Mouse (Mus musculus) kidney, postnatal 36 days (tissue): Measurements from ENCODE around the gene Ech1.
A peak's percentile ranks its signal among the peaks of the same experiment; 100 is the strongest.

Experiments used
- DNase-seq, 2 experiments: peaks; one replicate each; pipeline ENCODE4 v3.0.0; 2021 to 2022; ENCODE audit warnings: mixed read lengths in 2 of 2

The Ech1 gene

DNA sequence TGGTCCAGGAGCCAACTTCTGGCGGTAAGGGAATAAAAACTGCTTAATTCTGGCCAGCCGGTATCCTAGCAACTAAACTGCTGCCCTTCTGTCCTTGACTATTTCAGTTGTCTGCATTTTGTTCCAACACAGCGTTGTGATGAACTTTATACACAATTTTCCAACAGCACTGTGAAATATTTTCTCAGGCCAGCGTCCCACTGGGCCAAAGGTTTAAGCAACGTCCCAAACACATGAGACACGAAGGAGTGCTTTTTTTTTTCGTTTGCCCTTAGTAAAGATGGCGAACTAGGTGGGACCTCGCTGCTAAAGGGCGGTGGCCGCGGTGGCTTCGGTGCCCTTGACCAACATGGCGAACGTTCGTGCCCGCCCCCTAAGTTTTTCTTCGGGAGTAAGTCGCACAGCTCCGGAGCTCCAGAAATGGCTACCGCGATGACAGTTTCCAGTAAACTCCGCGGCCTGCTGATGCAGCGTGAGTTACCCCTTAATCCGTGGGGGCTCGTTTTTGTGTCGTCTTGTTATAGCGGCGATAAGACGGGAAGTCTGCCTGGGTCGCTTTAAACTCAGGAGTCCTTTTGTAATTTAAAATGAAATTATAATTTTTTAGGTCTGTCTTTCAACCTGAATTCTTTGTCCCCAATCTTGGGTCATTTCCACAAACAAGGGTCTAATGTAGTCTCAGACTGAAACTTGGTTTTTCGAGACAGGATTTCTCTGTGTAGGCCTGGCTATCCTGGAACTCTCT is at the start of gene Ech1:
TSS of gene Ech1 (plus strand) at position 277 of the 745 bp plus-strand sequence.
- DNase-seq, result peak; percentile 94 to 95

DNA sequence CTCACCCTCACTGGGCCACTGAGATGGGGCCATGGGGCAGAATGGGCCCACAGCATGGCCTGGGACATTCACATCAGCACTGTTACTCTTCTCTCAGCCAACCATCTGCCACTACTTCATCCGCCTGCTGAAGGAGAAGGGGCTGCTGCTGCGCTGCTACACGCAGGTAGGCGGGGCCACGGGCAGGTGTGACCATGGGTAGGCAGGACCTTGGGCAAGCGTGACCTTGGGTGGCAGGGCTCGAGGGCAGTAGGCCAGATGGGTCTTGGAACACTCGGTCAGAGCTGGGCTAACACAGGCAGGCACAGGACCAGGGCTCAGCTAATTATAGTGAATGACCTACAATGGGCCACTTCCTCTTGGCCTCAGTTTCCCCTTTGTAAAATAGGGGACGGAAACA is 46.2 kb upstream of the Ech1 start:
- DNase-seq, result no peak

DNA sequence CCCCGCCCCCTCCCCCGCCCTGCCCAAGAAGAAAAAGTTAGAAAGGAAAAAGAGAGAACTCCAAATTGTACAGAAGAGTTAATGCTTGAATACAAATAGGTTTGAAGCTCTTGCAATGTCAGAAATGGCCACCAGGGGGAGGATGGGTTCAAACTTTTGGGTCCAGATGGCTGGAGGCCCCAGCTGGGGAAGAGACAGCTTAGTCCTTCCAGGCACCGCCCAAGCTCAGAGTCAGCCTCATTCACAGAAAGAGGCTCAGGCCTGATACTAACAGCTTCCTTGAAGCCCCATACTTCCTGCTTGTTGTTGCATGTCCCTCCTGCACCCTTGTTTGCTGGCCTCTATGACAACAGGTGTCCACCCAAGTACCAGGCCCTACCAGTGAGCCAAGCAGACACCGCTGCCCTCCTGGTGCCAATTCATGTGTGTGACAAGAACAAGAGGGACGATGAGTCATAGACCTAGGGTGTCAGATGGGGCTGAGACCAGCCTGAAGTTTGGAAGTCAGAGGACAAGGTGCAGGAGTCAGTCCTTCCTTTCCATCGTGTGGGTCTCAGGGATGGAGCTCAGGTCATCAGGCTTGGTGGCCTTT is 44.9 kb upstream of the Ech1 start:
- peak; percentile 83 to 94 for DNase-seq

DNA sequence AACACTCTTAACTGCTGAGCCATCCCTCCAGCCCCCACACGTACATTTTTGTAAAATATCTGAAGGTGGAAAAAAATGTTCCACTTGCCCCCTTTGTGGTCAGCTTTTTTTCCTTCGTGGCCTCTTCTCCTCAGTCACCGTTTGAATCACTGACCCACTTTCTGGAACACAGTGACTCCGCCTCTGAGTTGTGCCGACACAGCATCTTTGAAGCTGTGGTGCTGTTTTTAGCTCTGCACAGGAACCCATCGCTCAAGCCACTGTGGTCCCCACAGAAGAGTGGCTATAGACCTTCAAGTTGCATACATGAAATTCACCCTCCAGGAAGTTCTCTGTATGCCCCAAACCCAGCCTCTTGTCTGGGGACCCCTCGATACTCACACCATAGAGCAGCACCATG is 44.2 kb upstream of the Ech1 start:
- DNase-seq, result peak in 1 of 2 experiments; percentile 38

DNA sequence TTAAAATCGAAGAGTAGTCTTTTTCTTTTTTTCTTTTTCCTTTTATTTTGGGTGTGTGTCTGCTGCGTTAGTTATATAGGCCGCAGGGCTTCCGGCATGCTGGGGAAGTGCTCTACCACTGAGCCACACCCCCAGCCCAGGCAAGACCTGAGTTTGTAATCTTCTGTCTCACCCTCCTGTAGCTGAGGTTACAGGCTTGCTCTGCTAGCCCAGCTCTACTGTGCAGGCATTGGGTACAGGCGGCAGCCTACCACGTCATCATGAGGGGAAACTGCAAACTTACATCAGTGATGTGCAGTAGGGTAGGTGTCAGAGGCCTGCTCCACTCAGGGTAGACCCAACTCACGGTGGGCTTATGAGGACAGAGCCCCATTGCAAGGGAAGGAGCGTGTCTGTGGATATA is 43.8 kb upstream of the Ech1 start:
- no peak for DNase-seq

DNA sequence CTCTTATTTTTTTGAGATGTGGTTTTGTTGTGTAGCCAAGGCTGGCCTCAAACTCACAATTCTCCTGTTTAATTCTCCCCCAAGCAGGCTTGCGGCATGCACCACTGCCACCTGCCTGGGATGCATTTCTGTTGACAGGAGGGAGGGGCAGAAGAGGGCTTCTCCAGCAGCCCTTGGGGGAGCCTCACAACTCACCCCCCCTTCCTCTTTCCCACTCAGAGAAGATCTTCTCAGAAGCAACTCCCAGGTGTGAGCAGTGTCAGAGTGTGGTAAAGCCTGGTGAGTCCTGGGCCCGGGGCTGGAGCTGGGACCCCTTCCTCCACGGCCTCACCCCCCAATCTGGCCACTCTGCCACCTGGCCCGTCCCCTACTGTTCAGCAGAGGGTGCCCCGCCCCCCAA is 39.9 kb upstream of the Ech1 start:
- no peak for DNase-seq

DNA sequence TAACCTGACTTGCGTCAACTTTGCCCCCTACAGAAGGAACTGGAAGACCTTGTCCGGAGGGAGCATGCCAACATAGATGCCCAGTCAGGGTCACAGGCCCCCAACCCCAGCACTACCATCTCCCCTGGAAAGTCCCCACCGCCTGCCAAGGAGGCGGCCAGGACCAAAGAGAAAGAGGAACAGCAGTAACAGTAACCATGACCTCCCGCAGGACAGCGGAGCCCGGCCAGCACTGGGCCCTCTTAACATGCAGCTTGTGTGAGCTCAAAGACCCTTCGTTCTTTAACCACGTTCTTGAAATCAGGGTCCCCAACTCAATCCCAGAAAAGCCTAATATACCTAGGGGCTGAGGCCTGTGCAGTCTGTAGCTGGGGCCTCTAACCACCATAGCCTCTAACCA is 37.1 kb upstream of the Ech1 start:
- no peak for DNase-seq

DNA sequence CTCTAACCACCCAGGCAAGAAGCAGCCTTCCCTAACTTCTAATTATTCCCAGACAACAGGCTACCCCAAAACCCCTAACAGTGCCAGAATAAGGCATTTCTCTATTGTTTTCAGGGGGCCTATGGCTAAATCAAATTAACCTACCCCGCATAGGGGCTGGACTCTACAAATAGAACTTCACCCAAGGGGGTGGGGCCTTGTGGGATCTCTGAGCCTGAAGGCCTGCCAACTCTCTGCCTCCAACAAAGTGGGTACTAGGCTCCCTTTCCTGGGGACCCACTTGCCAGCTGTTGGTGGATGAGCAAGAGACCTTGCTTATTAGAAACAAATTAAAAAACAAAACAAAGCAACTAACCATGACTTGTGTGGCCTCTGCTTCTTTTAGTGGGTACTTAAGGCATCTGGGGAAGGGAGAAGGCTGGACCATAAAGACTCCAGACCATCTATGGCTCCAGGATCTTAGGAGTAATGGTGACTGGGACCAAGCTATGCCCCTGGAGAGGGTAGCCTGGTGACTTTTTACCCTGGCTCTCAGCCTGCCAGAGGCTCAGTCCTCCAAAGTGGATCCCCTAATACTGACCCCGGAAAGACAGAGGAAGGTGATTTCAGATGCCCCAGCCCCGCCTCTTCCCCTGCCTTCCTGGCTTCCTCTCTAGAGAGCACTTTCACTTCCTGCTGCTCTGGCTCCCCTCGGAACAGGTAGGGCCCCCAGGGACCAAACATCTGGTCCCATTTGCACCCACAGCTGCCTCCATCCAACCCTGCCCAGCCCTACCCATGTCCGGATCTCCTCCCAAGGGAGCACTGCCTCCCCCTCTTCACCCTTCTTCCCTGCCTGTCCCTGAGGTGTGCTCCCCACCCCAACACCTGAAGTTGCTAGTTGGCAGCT is 36.5 kb upstream of the Ech1 start, which contains the start of gene Rinl:
TSS of gene Rinl (plus strand) at position 663 of the 889 bp plus-strand sequence.
- peak in 1 of 2 experiments; percentile 19 for DNase-seq

DNA sequence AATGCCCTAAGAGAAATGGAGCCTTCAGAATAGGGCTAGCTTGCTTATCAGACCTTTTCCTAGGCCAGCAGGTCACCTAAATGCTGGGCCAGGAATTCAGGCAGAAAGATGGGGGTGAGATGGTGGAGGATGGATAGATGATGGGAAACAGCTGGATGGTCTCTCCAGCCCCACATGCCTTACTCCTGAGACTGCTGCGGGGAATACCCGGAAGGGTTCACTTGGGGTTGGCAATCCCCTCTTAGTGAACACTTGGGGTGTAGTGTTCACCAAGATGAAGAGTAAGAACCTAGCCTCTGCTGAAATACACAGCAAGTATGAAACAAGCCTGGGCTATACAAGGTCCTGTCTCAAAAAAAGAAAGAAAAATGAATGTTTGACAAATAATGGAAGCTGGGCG is 35.8 kb upstream of the Ech1 start:
- DNase-seq, result no peak

DNA sequence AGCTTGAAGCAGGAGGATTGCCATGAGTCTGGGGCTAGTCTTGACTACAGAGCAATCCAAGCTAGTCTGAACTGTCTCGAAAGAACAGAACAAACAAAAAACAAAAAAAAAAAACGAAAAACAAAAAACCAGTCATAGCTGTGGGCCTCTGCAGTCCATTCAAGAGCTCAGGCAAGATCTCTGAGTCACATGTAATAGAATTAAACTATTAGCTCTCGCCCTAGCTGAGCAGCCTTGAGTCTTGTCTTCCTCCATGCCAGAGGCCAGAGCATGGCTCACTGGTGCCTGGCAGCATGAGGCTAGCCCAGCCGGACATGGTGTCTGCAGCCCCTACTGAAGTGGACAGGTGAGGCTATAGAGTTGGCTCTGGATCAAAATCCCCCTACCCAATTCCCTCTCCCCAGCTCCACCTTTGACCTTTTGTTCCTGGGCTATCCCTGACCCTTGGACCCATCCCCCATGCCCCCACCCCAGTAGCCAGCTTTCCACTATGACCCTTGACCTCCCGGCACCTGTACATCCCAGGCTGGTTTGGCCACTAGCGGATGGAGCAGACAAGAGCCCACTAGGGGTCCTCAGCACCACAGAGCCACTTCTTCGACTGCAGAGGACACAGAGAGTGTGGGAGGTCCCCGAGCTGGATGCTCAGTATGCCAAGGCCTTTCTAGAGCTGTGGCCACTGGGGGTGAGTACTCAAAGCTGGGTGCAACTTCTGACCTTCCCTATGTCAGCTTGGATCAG is 34.8 kb upstream of the Ech1 start:
- peak; percentile 47 to 53 for DNase-seq

DNA sequence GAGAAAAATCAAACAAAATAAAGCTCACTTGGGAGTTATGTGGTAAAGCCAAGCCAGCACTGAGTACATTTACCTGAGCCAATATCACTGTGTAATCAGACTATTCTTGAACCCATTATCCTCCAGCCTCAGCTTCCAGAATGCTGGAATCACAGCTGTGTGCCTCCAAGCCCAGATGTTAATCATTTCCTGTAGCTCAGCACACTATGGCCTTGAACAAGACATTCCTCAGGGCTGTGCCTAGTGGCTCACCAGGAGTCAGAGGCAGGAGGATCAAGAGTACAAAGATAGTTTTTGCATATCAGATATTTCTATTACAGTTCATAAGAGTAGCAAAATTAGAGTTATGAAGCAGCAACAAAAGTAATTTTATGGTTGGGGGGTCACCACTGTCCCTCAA is 33.3 kb upstream of the Ech1 start:
- no peak for DNase-seq

DNA sequence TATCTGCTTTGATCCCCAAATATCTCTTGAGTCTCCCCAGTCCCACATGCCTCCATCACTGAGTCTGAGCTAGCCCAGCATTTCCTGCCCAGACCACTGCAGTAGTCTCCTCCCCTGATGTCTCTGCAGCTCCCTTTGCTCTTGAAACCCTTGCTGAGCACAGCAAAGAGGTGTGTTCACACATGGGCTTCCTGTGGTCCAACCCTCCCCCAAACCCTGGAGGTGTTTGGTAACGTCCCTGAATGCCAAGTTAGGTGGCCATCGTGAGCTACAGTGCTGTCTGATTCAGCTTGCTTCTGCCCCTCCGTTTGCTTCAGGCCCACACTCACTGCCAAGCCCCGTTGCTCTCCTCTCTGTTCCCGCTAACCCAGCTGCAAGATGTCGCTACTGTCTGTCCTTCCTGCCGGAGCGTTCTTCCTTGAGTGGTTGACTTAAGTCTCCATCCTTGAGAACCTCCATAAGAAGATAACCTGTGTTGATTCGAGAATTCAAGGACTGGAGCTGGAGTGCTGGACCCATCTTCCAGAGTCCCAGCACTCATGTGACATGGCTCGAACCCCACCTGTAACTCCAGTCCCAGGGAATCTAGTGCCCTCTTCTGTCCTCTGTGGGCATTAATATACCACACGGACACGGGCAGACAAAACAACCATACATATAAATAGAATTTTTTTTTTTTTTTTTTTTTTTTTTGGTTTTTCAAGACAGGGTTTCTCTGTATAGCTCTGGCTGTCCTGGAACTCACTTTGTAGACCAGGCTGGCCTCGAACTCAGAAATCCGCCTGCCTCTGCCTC is 32.4 kb upstream of the Ech1 start:
- no peak for DNase-seq

DNA sequence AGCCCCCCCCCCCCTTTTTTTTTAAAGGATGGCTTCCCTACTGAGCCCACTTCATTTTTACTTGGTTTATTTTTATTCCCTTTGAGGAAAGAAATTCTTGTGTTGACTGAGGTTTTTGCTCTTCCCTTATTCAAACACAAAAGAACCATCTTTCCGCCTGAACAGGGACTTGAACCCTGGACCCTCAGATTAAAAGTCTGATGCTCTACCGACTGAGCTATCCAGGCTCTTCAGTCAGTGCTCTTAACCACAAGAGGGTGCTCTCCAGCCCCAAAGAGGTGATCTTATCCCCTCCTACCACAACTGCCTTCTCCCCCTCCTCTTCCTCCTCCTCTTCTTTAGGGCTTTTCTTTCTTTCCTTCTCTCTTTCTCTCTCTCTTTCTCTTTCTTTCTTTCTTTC is 31.2 kb upstream of the Ech1 start:
- peak; percentile 62 to 72 for DNase-seq

DNA sequence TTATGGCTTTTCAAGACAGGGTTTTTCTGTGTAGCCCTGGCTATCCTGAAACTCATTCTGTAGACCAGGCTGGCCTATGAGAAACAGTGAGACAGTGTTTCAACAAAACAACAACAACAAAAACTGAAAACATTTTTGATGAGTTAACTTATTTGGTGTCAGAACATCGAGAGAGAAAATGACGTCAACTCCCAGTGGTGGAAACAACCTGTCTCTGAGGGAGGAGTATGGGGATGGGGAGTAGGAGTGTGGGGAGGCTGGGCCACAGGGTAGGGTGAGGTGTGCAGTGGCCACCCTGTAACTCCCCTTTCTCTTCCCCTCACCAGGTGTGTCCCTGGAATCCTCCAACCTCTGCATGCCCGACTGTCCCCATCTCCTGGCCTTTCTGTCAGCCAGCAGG is 30.5 kb upstream of the Ech1 start:
- no peak for DNase-seq

DNA sequence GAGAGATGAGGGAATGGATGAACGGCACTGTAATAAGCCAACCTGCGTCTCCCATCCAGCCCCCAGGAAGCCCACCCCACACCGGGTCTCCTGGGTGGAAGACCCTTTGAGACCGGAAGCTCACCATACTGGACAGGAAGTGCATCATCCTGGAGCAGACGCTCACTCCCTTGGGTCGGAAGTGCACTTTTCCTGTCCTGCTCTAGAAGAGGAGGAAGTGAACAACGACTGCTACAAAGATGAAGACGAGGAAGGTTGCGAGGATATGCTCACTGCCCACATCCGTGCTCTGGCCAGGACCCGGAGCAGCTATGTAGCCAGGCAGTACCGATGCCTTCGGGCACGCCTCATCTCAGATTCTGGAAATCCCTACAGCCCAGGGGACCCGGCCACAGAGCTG is 29.2 kb upstream of the Ech1 start:
- DNase-seq, result peak in 1 of 2 experiments; percentile 32

DNA sequence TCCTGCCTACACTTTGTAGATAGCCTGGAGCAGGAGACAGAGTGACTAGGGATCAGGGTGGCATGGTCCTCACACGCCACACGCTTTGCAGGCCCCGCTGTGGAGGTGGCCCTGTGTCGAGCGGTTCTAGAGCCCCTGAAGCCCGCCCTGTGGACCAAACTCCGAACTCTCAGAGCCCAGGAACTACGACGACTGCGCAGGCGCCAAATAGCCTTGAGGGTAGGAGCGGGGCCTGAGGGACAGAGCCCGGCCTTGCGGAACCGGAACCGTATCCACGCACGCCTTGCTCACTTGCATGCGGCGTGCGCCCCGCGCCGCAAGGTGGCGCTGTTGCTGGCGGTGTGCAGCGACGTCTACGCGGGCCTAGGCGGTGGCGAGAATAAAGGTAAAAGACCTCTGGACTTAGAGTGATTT is 28.4 kb upstream of the Ech1 start:
- DNase-seq, result peak; percentile 87 to 94

DNA sequence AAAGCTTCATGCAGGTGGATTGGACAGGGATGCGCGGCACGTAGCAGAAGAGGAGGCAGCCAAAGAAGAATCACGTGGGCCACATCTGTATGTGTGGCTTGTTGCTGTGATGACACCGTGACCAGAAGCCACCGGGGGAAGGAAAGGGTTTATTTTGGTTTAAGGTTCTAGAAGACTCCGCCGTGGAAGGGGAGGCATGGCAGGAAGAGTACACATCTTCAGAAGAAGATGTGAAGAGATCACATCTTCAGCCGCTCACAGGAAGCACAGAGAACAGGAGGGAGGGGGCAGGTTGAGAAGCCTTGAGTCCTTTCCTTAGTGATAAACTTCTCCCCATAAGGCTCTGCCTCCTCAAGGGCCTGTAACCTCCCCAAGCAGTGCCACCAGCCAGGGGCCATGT is 25.0 kb upstream of the Ech1 start:
- no peak for DNase-seq

DNA sequence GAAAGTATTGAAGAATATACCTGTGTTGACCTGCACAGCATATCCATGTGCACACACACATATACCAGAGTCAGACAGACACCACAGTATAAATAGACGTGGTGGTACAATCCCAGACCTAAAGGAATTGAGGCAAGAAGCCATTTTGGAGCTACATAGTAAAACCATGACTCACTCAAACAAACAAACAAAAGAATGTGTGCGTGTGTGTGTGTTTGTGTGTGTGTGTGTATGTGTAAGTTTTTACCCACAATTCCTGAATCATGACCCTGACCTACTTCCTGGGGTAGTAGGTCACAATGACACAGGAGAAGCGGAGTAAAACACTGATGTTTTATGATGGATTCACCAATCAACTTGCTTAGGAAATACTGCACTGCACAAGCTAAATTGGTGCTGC is 23.6 kb upstream of the Ech1 start:
- no peak for DNase-seq

DNA sequence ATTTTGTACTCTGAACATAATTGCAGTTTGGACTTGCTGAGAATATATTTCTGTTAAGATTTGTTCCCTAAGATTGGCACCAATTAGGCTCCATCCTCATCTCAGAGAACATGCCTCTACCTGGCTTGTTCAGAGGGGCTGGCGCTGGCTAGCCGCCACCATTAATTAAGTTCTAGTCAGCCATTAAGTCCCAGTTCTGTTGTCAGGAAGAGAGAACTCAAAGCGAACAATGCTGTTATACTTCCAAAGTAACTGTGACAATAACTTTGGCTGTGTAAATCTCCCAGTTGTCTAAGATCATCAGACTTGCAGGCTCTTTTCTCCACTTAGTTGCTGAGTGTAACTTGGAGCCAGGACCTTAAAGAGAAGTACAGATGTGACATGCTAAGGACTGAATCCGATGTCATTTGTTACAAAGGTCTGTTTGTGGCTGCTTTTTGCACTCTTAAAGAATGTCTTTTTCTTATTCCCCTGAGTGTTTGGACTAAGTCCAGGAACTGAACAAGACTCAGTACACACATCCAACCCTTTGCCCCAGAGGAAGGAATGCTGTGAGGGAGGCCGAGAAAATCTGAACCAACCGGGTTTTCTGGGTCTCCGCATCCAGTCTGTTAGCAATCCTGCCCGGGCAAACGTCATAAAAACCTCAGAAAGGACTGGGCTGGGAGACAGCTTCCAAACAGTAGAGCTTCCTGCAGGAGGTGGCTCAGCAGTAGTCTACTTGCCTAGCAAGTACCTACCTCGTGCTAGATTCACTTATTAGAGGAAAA is 22.9 kb upstream of the Ech1 start:
- peak; percentile 74 to 84 for DNase-seq

DNA sequence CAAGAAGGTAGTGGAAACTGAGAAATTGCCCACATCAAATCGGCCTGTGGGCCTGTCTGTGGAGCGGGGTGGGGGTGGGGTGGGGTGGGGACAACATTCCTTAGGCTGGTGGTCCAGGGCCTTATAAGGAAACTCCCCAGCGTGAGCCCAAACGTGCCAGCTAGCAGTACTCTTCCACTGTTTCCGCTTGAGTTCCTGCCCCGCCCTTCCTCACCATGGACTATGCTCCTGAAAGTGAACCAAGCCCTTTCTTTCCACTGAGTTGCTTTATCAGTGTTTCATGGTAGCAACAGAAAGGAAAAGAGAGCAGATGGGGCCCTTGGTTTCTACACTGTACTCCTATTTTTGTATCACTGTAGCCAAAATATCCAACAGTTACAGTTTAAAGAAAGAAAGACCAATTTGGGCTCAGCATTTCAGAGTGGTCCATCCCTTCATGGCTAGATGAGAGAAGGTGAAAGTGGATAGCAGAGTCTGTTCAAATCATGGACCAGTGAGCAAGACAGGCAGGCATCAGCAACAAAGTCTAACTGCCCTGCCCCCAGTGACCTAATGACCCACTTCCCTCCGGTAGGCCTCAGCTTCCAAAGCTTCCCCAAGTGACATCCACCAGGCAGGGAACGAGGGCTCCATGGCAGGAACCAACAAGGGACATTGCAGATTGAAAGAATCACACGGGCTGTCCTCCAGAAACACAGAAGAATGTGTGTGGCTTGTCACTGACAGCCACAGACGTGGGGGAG is 22.0 kb upstream of the Ech1 start:
- DNase-seq, result peak; percentile 86 to 91
